Comparison of ENCODE assay signal across 21 mouse cellular contexts in genomic region chr12:112368112-112368511, GRCm38 (mm10).
DNase-seq lines count a peak whose midpoint lies in the region; ATAC-seq lines count a peak whose summit lies in the region.
"Had no signal": no experiment of that assay in that cellular context is flagged by ENCODE, and none has a peak within 500 bp of the region (broad histone marks: within the 10 kb centered on the region; RNA-seq: fewer than 3 reads in every experiment).

No protein-coding gene starts in this region.

- peak; percentile 15 for DNase-seq in adipocyte (ENCODE audit: low spot score)
- peak; percentile 82 for DNase-seq in fat pad, adult 2 months (ENCODE audit: extremely low read depth, low read depth, low spot score)
- DNase-seq in gonadal fat pad, adult 2 months (ENCODE audit: low read depth) = peak; percentile 83
- no peak for DNase-seq in left cerebral cortex, postnatal 10 days (ENCODE audit: extremely low spot score in 1 of 2, low spot score in 2 of 2)
- no peak for DNase-seq in right cerebral cortex, postnatal 4 days
- DNase-seq: adrenal gland, adult 2 months; adrenal gland, adult 8-10 months; adrenal gland, postnatal 10 days; adrenal gland, postnatal 14 days; adrenal gland, postnatal 25 days; adrenal gland, postnatal 36 days; B cell, adult 2 months; cerebellum, adult 11 months; cerebellum, adult 11-12 months; cerebellum, adult 18-20 months; cerebellum, adult 2 months had no signal

- no peaks in the 10 kb centered on the region for H3K27me3 ChIP-seq in intestine, embryonic 16.5 days (replicated peaks; ENCODE audit: control insufficient read depth, insufficient read depth, low read length)
- H3K27me3 ChIP-seq: Patski had no signal

- no peak for ATAC-seq in intestine, embryonic 16.5 days
- ATAC-seq: activated CD4-positive, CD25-positive, alpha-beta regulatory T cell, adult 4 months; CD4-positive, CD25-positive, alpha-beta regulatory T cell, adult 4 months; Patski had no signal

- H3K36me3 ChIP-seq in intestine, embryonic 16.5 days (ENCODE audit: control insufficient read depth, insufficient read depth, low read length) = no peaks in the 10 kb centered on the region
- H3K36me3 ChIP-seq: G1E had no signal

- H3K9ac ChIP-seq in intestine, embryonic 16.5 days (ENCODE audit: low read depth, low read length) = no peak overlapping the region

- H3K9me3 ChIP-seq in intestine, embryonic 16.5 days (ENCODE audit: control insufficient read depth, low read length) = no peaks in the 10 kb centered on the region; the same call in 1 of the 2 replicates

- H3K4me1 ChIP-seq in intestine, embryonic 16.5 days (ENCODE audit: control insufficient read depth, insufficient read depth, low read length) = no peaks in the 10 kb centered on the region

- no peak overlapping the region for H3K27ac ChIP-seq in intestine, embryonic 16.5 days (ENCODE audit: low read length)

- 76% methylated on average over 6 of the region's 6 CpGs for WGBS in intestine, embryonic 16.5 days

- intact Hi-C loops in left cerebral cortex, postnatal 10 days (cut with DNase I) = no loop called here

- H3K4me2 ChIP-seq in intestine, embryonic 16.5 days (ENCODE audit: low read depth, low read length) = no peak overlapping the region

- no peak overlapping the region for H3K4me3 ChIP-seq in intestine, embryonic 16.5 days (ENCODE audit: low read length)

Comparison
In these comparisons a context has a peak if more than half of its experiments do, and no peak if none do; other contexts are left out.
1. DNase-seq: peak in adipocyte (single experiment), fat pad, adult 2 months (single experiment) and gonadal fat pad, adult 2 months (single experiment); none in left cerebral cortex, postnatal 10 days (0 of 2) and right cerebral cortex, postnatal 4 days (single experiment).